Mouse (Mus musculus): ENCODE data around the gene Vrk1. TPM values are rescaled to one million over a fixed set of nuclear protein-coding genes. Genes with fewer than 3 reads are reported as not detected.
A peak's percentile ranks its signal among the peaks of the same experiment; 100 is the strongest.

The Vrk1 gene
- polyA plus RNA-seq, 2 experiments, result 60.2 to 103 TPM

- Histone ChIP-seq H3K27me3 (ENCODE audit: control insufficient read depth, insufficient read depth, low read length) (no peaks in the 10 kb centered on the region), H3K9ac (replicated peaks) (no peak overlapping the region), H3K4me2 (ENCODE audit: low read depth) (no peak overlapping the region), H3K36me3 (replicated peaks; ENCODE audit: control insufficient read depth, insufficient read depth, low read depth) (peaks cover 73% of the 10 kb centered on the region), H3K4me3 (ENCODE audit: insufficient read depth in 1 of 2, low read depth in 2 of 2, low read length in 2 of 2) (no peak overlapping the region), H3K27ac (no peak overlapping the region), H3K4me1 (replicated peaks; ENCODE audit: control insufficient read depth in 2 of 2, insufficient read depth in 2 of 2, low read length in 1 of 2) (0 out of 4 replicates have a peak, but pooled peaks cover 0 to 1% of the 10 kb centered on the region in 2 experiments), H3K9me3 (ENCODE audit: control insufficient read depth, low read length) (no peaks in the 10 kb centered on the region)
- TF ChIP-seq EP300 (IDR thresholded peaks at IDR 0.05; ENCODE audit: low read depth), result no peak
- TF ChIP-seq CTCF (IDR thresholded peaks at IDR 0.05; ENCODE audit: low read depth), result no peak
- DNase-seq (ENCODE audit: low read depth in 3 of 3, low spot score in 3 of 3) (no peak), ATAC-seq (ENCODE audit: insufficient read depth) (no peak)
- 83% methylated on average over 7 of the region's 7 CpGs for WGBS (ENCODE audit: insufficient replicate concordance)
Observed at GRCm38 (mm10) chr12:106040259-106040658, 30.2 kb downstream of the Vrk1 start.

- Histone ChIP-seq H3K4me2 (ENCODE audit: low read depth) (no peak overlapping the region), H3K9ac (replicated peaks) (no peak overlapping the region), H3K4me1 (replicated peaks; ENCODE audit: control insufficient read depth in 2 of 2, insufficient read depth in 2 of 2, low read length in 1 of 2) (no peaks in the 10 kb centered on the region), H3K27me3 (ENCODE audit: control insufficient read depth, insufficient read depth, low read length) (no peaks in the 10 kb centered on the region), H3K27ac (no peak overlapping the region), H3K9me3 (ENCODE audit: control insufficient read depth, low read length) (no peaks in the 10 kb centered on the region), H3K4me3 (ENCODE audit: insufficient read depth in 1 of 2, low read depth in 2 of 2, low read length in 2 of 2) (no peak overlapping the region), H3K36me3 (replicated peaks; ENCODE audit: control insufficient read depth, insufficient read depth, low read depth) (peaks cover 42% of the 10 kb centered on the region)
- WGBS (ENCODE audit: insufficient replicate concordance), result 51% methylated on average over 9 of the region's 9 CpGs
- TF ChIP-seq EP300 (IDR thresholded peaks at IDR 0.05; ENCODE audit: low read depth) (no peak), CTCF (IDR thresholded peaks at IDR 0.05; ENCODE audit: low read depth) (no peak)
- no peak for DNase-seq (ENCODE audit: low read depth in 3 of 3, low spot score in 3 of 3)
- no peak for ATAC-seq (ENCODE audit: insufficient read depth)
Observed at GRCm38 (mm10) chr12:106046143-106046795, 36.2 kb downstream of the Vrk1 start.

- no peaks in the 10 kb centered on the region for H3K9me3 ChIP-seq (ENCODE audit: control insufficient read depth, low read length)
- DNase-seq (ENCODE audit: low read depth in 3 of 3, low spot score in 3 of 3) (no peak), ATAC-seq (ENCODE audit: insufficient read depth) (no peak)
- TF ChIP-seq CTCF (IDR thresholded peaks at IDR 0.05; ENCODE audit: low read depth), result no peak
- TF ChIP-seq EP300 (IDR thresholded peaks at IDR 0.05; ENCODE audit: low read depth), result no peak
- H3K36me3 ChIP-seq (replicated peaks; ENCODE audit: control insufficient read depth, insufficient read depth, low read depth), result peaks cover 25% of the 10 kb centered on the region
- H3K4me3 ChIP-seq (ENCODE audit: insufficient read depth in 1 of 2, low read depth in 2 of 2, low read length in 2 of 2), result no peak overlapping the region
- WGBS (ENCODE audit: insufficient replicate concordance), result 89% methylated on average over 7 of the region's 7 CpGs
- H3K4me1 ChIP-seq (replicated peaks; ENCODE audit: control insufficient read depth in 2 of 2, insufficient read depth in 2 of 2, low read length in 1 of 2), result no peaks in the 10 kb centered on the region
- no peaks in the 10 kb centered on the region for H3K27me3 ChIP-seq (ENCODE audit: control insufficient read depth, insufficient read depth, low read length)
- no peak overlapping the region for H3K9ac ChIP-seq (replicated peaks)
- no peak overlapping the region for H3K27ac ChIP-seq
- H3K4me2 ChIP-seq (ENCODE audit: low read depth), result no peak overlapping the region
Observed at GRCm38 (mm10) chr12:106052271-106052670, 42.2 kb downstream of the Vrk1 start.

GRCm38 (mm10) chr12:106055799-106056198, 45.8 kb downstream of the Vrk1 start:
- peak; percentile 59 for ATAC-seq (ENCODE audit: insufficient read depth)
- H3K36me3 ChIP-seq (replicated peaks; ENCODE audit: control insufficient read depth, insufficient read depth, low read depth), result peaks cover 44% of the 10 kb centered on the region
- peak; percentile 96 for TF ChIP-seq CTCF (IDR thresholded peaks at IDR 0.05; ENCODE audit: low read depth)
- TF ChIP-seq EP300 (IDR thresholded peaks at IDR 0.05; ENCODE audit: low read depth), result no peak

GRCm38 (mm10) chr12:106059873-106060573, 50.0 kb downstream of the Vrk1 start:
- ATAC-seq (ENCODE audit: insufficient read depth) (no peak), DNase-seq (ENCODE audit: low read depth in 3 of 3, low spot score in 3 of 3) (no peak)
- TF ChIP-seq EP300 (IDR thresholded peaks at IDR 0.05; ENCODE audit: low read depth) (no peak), CTCF (IDR thresholded peaks at IDR 0.05; ENCODE audit: low read depth) (no peak)
- Histone ChIP-seq H3K4me1 (replicated peaks; ENCODE audit: control insufficient read depth in 2 of 2, insufficient read depth in 2 of 2, low read length in 1 of 2) (no peaks in the 10 kb centered on the region), H3K9me3 (ENCODE audit: control insufficient read depth, low read length) (no peaks in the 10 kb centered on the region), H3K9ac (replicated peaks) (no peak overlapping the region), H3K4me2 (ENCODE audit: low read depth) (no peak overlapping the region), H3K27me3 (ENCODE audit: control insufficient read depth, insufficient read depth, low read length) (no peaks in the 10 kb centered on the region), H3K4me3 (ENCODE audit: insufficient read depth in 1 of 2, low read depth in 2 of 2, low read length in 2 of 2) (no peak overlapping the region), H3K27ac (no peak overlapping the region), H3K36me3 (replicated peaks; ENCODE audit: control insufficient read depth, insufficient read depth, low read depth) (peaks cover 69% of the 10 kb centered on the region)
- WGBS (ENCODE audit: insufficient replicate concordance), result 82% methylated on average over 12 of the region's 12 CpGs

More at GRCm38 (mm10) chr12:106055799-106056198, 45.8 kb downstream of the Vrk1 start:
- H3K4me3 ChIP-seq (ENCODE audit: insufficient read depth in 1 of 2, low read depth in 2 of 2, low read length in 2 of 2), result no peak overlapping the region
- WGBS (ENCODE audit: insufficient replicate concordance), result 39% methylated on average over 6 of the region's 6 CpGs
- no peaks in the 10 kb centered on the region for H3K4me1 ChIP-seq (replicated peaks; ENCODE audit: control insufficient read depth in 2 of 2, insufficient read depth in 2 of 2, low read length in 1 of 2)
- no peak overlapping the region for H3K27ac ChIP-seq
- H3K27me3 ChIP-seq (ENCODE audit: control insufficient read depth, insufficient read depth, low read length), result no peaks in the 10 kb centered on the region
- H3K4me2 ChIP-seq (ENCODE audit: low read depth), result no peak overlapping the region
- no peaks in the 10 kb centered on the region for H3K9me3 ChIP-seq (ENCODE audit: control insufficient read depth, low read length)
- no peak overlapping the region for H3K9ac ChIP-seq (replicated peaks)
- DNase-seq (ENCODE audit: low read depth in 3 of 3, low spot score in 3 of 3), result peak; percentile 42 to 52 (median 46)

All from liver, embryonic 14.5 days (tissue).